Mouse (Mus musculus): ENCODE data around the gene Rae1. TPM values are rescaled to one million over a fixed set of nuclear protein-coding genes. Genes with fewer than 3 reads are reported as not detected.

Rae1 gene
- total RNA-seq, 2 experiments from 2014 or later = 12.4 to 14.4 TPM

GRCm38 (mm10) chr2:172974701-172975100, 25.2 kb upstream of the Rae1 start:
- peak; percentile 38 for DNase-seq
- no peak overlapping the region for H3K4me3 ChIP-seq
- peak overlapping the region; percentile 46 for H3K27ac ChIP-seq
- no peak for TF ChIP-seq CTCF (IDR thresholded peaks at IDR 0.05)
- intact Hi-C loops (cut with DNase I) = no loop called here

GRCm38 (mm10) chr2:172975159-172975558, 24.8 kb upstream of the Rae1 start:
- H3K27ac ChIP-seq = no peak overlapping the region
- no peak overlapping the region for H3K4me3 ChIP-seq
- intact Hi-C loops (cut with DNase I) = no loop called here
- TF ChIP-seq CTCF (IDR thresholded peaks at IDR 0.05) = no peak
- no peak for DNase-seq

GRCm38 (mm10) chr2:172976661-172977238, 23.2 kb upstream of the Rae1 start:
- no peak for TF ChIP-seq CTCF (IDR thresholded peaks at IDR 0.05)
- Histone ChIP-seq H3K4me3 (no peak overlapping the region; the same call in 1 of the 2 replicates), H3K27ac (no peak overlapping the region)
- DNase-seq = no peak
- intact Hi-C loops (cut with DNase I) = no loop called here

GRCm38 (mm10) chr2:172977409-172978130, 22.3 kb upstream of the Rae1 start, which contains the start of gene Spo11:
Spo11 (plus strand) TSS chr2:172977700.
- Histone ChIP-seq H3K4me3 (peak within 1 kb of the TSS; percentile 38), H3K27ac (0 out of 2 replicates have a peak within 1 kb of the TSS, but pooled peaks have one; percentile 20)
- DNase-seq = no peak
- intact Hi-C loops (cut with DNase I) = no loop called here
- TF ChIP-seq CTCF (IDR thresholded peaks at IDR 0.05) = no peak

- no peak for DNase-seq
- intact Hi-C loops (cut with DNase I) = no loop called here
- TF ChIP-seq CTCF (IDR thresholded peaks at IDR 0.05) = no peak
- no peak overlapping the region for H3K27ac ChIP-seq
- no peak overlapping the region for H3K4me3 ChIP-seq
These were observed 21.7 kb upstream of the Rae1 start for GRCm38 (mm10) chr2:172978131-172978633.

GRCm38 (mm10) chr2:172979666-172980345, 20.1 kb upstream of the Rae1 start:
- DNase-seq = no peak
- Histone ChIP-seq H3K27ac (no peak overlapping the region), H3K4me3 (no peak overlapping the region)
- no peak for TF ChIP-seq CTCF (IDR thresholded peaks at IDR 0.05)
- intact Hi-C loops (cut with DNase I) = no loop called here

- intact Hi-C loops (cut with DNase I) = no loop called here
- no peak for DNase-seq
- H3K27ac ChIP-seq = no peak overlapping the region
- no peak for TF ChIP-seq CTCF (IDR thresholded peaks at IDR 0.05)
- H3K4me3 ChIP-seq = no peak overlapping the region
These were observed 16.9 kb upstream of the Rae1 start for GRCm38 (mm10) chr2:172982776-172983561.

GRCm38 (mm10) chr2:172990161-172990560, 9.8 kb upstream of the Rae1 start:
- Histone ChIP-seq H3K4me3 (no peak overlapping the region), H3K27ac (no peak overlapping the region)
- intact Hi-C loops (cut with DNase I) = loop anchor here (10.0 kb wide), 1 partner anchor 645 kb away; the partner anchor contains the start of gene Fam210b
- DNase-seq = no peak
- no peak for TF ChIP-seq CTCF (IDR thresholded peaks at IDR 0.05)

- Histone ChIP-seq H3K27ac (no peak overlapping the region), H3K4me3 (no peak overlapping the region)
- intact Hi-C loops (cut with DNase I) = loop anchor here (1.0 to 10.0 kb wide), 2 partner anchors 165 to 651 kb away; partner anchors contain the start of gene Fam210b
- TF ChIP-seq CTCF (IDR thresholded peaks at IDR 0.05) = peak; percentile 81
- DNase-seq = peak; percentile 76
These were observed 3.7 kb upstream of the Rae1 start for GRCm38 (mm10) chr2:172996207-172996606.

GRCm38 (mm10) chr2:172997748-172998147, 2.2 kb upstream of the Rae1 start:
- no peak for DNase-seq
- Histone ChIP-seq H3K27ac (no peak overlapping the region), H3K4me3 (no peak overlapping the region)
- intact Hi-C loops (cut with DNase I) = loop anchor here (2.0 to 10.0 kb wide), 2 partner anchors 83 to 653 kb away; partner anchors contain the start of gene Fam210b
- no peak for TF ChIP-seq CTCF (IDR thresholded peaks at IDR 0.05)

- DNase-seq = no peak
- H3K4me3 ChIP-seq = no peak overlapping the region
- TF ChIP-seq CTCF (IDR thresholded peaks at IDR 0.05) = no peak
- intact Hi-C loops (cut with DNase I) = loop anchor here (2.0 to 10.0 kb wide), 2 partner anchors 82 to 654 kb away; partner anchors contain the start of gene Fam210b
- H3K27ac ChIP-seq = no peak overlapping the region
These were observed 1.4 kb upstream of the Rae1 start for GRCm38 (mm10) chr2:172998478-172998877.

GRCm38 (mm10) chr2:173000285-173000652, 352 bp downstream of the Rae1 start:
- intact Hi-C loops (cut with DNase I) = loop anchor here (10.0 kb wide), 1 partner anchor 265 kb away; no protein-coding TSS in a partner anchor
- TF ChIP-seq CTCF (IDR thresholded peaks at IDR 0.05) = no peak
- DNase-seq = peak; percentile 80
- Histone ChIP-seq H3K27ac (peak overlapping the region; percentile 94), H3K4me3 (peak overlapping the region; percentile 96)
